ENCODE assay signal across 20 mouse cellular contexts in genomic region chr7:134730406-134731126, GRCm38 (mm10).
"Had no signal": no experiment of that assay in that cellular context is flagged by ENCODE, and none has a peak within 500 bp of the region (broad histone marks: within the 10 kb centered on the region; RNA-seq: fewer than 3 reads in every experiment).

No protein-coding gene starts in this region.

- H3K36me3 ChIP-seq: liver, embryonic 13.5 days; midbrain, embryonic 12.5 days; midbrain, embryonic 15.5 days; neural tube, embryonic 12.5 days; neural tube, embryonic 15.5 days had no signal

- H3K4me3 ChIP-seq: kidney, embryonic 15.5 days; limb, embryonic 10.5 days; limb, embryonic 13.5 days; liver, embryonic 13.5 days; midbrain, embryonic 12.5 days; midbrain, embryonic 15.5 days; neural tube, embryonic 12.5 days; neural tube, embryonic 15.5 days; stomach, embryonic 15.5 days had no signal

- H3K27ac ChIP-seq: kidney, embryonic 15.5 days; limb, embryonic 10.5 days; limb, embryonic 13.5 days; liver, embryonic 13.5 days; macrophage; midbrain, embryonic 12.5 days; midbrain, embryonic 15.5 days; neural tube, embryonic 12.5 days; neural tube, embryonic 15.5 days; stomach, embryonic 15.5 days had no signal

- H3K27me3 ChIP-seq: kidney, embryonic 15.5 days; limb, embryonic 13.5 days; liver, embryonic 13.5 days; midbrain, embryonic 15.5 days; neural tube, embryonic 12.5 days; stomach, embryonic 15.5 days had no signal

- H3K4me2 ChIP-seq: kidney, embryonic 15.5 days; limb, embryonic 13.5 days; liver, embryonic 13.5 days; midbrain, embryonic 12.5 days; midbrain, embryonic 15.5 days; neural tube, embryonic 12.5 days; neural tube, embryonic 15.5 days; stomach, embryonic 15.5 days had no signal

- DNase-seq: kidney, adult 8-10 months; kidney, postnatal 10 days; kidney, postnatal 36 days; liver; liver, embryonic 13.5 days; lung, adult 2 months; lung, postnatal 14 days; right cerebral cortex, adult 18-20 months; right cerebral cortex, postnatal 14 days; right cerebral cortex, postnatal 4 days; thymus, postnatal 25 days had no signal

- H3K9ac ChIP-seq: kidney, embryonic 15.5 days; limb, embryonic 13.5 days; liver, embryonic 13.5 days; midbrain, embryonic 12.5 days; midbrain, embryonic 15.5 days; neural tube, embryonic 12.5 days; neural tube, embryonic 15.5 days; stomach, embryonic 15.5 days had no signal

- H3K9me3 ChIP-seq: kidney, embryonic 15.5 days; limb, embryonic 10.5 days; limb, embryonic 13.5 days; liver, embryonic 13.5 days; midbrain, embryonic 12.5 days; midbrain, embryonic 15.5 days; neural tube, embryonic 12.5 days; neural tube, embryonic 15.5 days; stomach, embryonic 15.5 days had no signal

- H3K4me1 ChIP-seq: limb, embryonic 13.5 days; neural tube, embryonic 12.5 days; stomach, embryonic 15.5 days had no signal

- ATAC-seq: midbrain, embryonic 15.5 days had no signal
